Mouse (Mus musculus) left cerebral cortex, postnatal 25 days (tissue): ENCODE measurements at regions not wholly inside any gene's neighbourhood (a gene's known extent, or its start where the extent isn't known, plus 50 kb on each side); places are given as distances from the start of the nearest gene placed in this dataset.

Experiments
- DNase-seq, 2 experiments: peaks; one replicate each; pipeline ENCODE4 v3.0.0; 2022; ENCODE audit warnings: low spot score in 2 of 2, mixed read lengths in 1 of 2
- intact Hi-C: fragments of 180-260 bp; cut with DNase I; formaldehyde crosslinking; loops from one replicate; pipeline ENCODE4 v1.15.1; 2025

GRCm38 (mm10) chr11:114129270-114129669 is 62.4 kb upstream of the Sdk2 start:
- DNase-seq: no peak
- intact Hi-C loops: no loop called here

GRCm38 (mm10) chr11:114128841-114129240 is 62.0 kb upstream of the Sdk2 start:
- DNase-seq: no peak
- intact Hi-C loops: no loop called here

- DNase-seq: no peak
- intact Hi-C loops: no loop called here
These were observed 60.6 kb upstream of the Sdk2 start for GRCm38 (mm10) chr11:114127426-114127825.

GRCm38 (mm10) chr11:114122175-114122574 is 55.3 kb upstream of the Sdk2 start:
- DNase-seq: no peak
- intact Hi-C loops: no loop called here

GRCm38 (mm10) chr11:114119135-114119534 is 52.3 kb upstream of the Sdk2 start:
- no peak for DNase-seq
- intact Hi-C loops: no loop called here
